Mouse (Mus musculus) stomach, postnatal 0 days (tissue): ENCODE results near the gene Zmiz1.

Experiments
- CTCF ChIP-seq: IDR thresholded peaks from 2 replicates; pipeline ENCODE4 v1.5.1; 2016; ENCODE audit warnings: antibody characterized with exemption, low read depth, mild to moderate bottlenecking, moderate library complexity
- EP300 ChIP-seq: optimal IDR thresholded peaks from 2 replicates; pipeline ENCODE3; 2016; ENCODE audit warnings: antibody characterized with exemption

- TF ChIP-seq CTCF (no peak), EP300 (no peak)
Observed at GRCm38 (mm10) chr14:25640421-25641056, 181.6 kb downstream of the Zmiz1 start.
